8 mouse cellular contexts compared by ENCODE assay signal in genomic region chr8:111145460-111146012, GRCm38 (mm10). TPM values are rescaled to one million over a fixed set of nuclear protein-coding genes. Genes with fewer than 3 reads are reported as not detected.
DNase-seq lines count a peak whose midpoint lies in the region; ATAC-seq lines count a peak whose summit lies in the region.
"Not testable (repeated sequence)": the region's sequence is repeated elsewhere in the genome, so short reads cannot be mapped to it uniquely, and the experiment has no call there.

No protein-coding gene starts in this region.

- DNase-seq in R1 (ENCODE audit: low read depth, low spot score) = peak; percentile 91
- DNase-seq in cerebellum, postnatal 25 days = peak; percentile 97 to 99
- peak; percentile 87 to 90 for DNase-seq in frontal cortex, postnatal 36 days (ENCODE audit: low spot score in 2 of 2)
- peak; percentile 90 to 92 for DNase-seq in left cerebral cortex, adult 18-20 months (ENCODE audit: low spot score in 2 of 2)
- peak; percentile 93 for DNase-seq in right cerebral cortex, adult 18-20 months
- peak; percentile 82 for DNase-seq in urinary bladder, postnatal 10 days (ENCODE audit: low spot score)

- peak overlapping the region; percentile 88 for H3K9ac ChIP-seq in hindbrain, embryonic 16.5 days (ENCODE audit: low read depth, low read length)

- peak overlapping the region; percentile 75 for H3K27ac ChIP-seq in hindbrain, embryonic 16.5 days (ENCODE audit: low read depth, low read length)
- H3K27ac ChIP-seq in macrophage = not testable (repeated sequence)

- peak overlapping the region; percentile 86 for H3K4me2 ChIP-seq in hindbrain, embryonic 16.5 days (ENCODE audit: low read length)

- H3K4me3 ChIP-seq in hindbrain, embryonic 16.5 days (ENCODE audit: low read length) = peak overlapping the region; percentile 76
- peak overlapping the region; percentile 12; the same call in 1 of the 2 replicates for H3K4me3 ChIP-seq in macrophage (ENCODE audit: inconsistent target)

- 0% methylated on average over 38 of the region's 74 CpGs for WGBS in hindbrain, embryonic 16.5 days
- under 1% methylated on average over 59 of the region's 74 CpGs for WGBS in macrophage (ENCODE audit: missing documents)

- H3K79me2 ChIP-seq in macrophage (ENCODE audit: inconsistent target) = peaks cover 43% of the 10 kb centered on the region; the same call in 1 of the 2 replicates

- not testable (repeated sequence) for H3K9me3 ChIP-seq in hindbrain, embryonic 16.5 days (ENCODE audit: control insufficient read depth, low read length)

- H3K36me3 ChIP-seq in hindbrain, embryonic 16.5 days (ENCODE audit: control insufficient read depth, insufficient read depth, low read length); macrophage (ENCODE audit: inconsistent target): not testable (repeated sequence)

- H3K4me1 ChIP-seq in hindbrain, embryonic 16.5 days (ENCODE audit: control insufficient read depth, insufficient read depth, low read depth, low read length) = peaks cover 13% of the 10 kb centered on the region

- ATAC-seq in hindbrain, embryonic 16.5 days = peak; percentile 98

- not testable (repeated sequence) for H3K27me3 ChIP-seq in hindbrain, embryonic 16.5 days (replicated peaks; ENCODE audit: control insufficient read depth, insufficient read depth, low read length)

RNA-seq across cellular contexts. Expression of gene Pdpr, which starts 51.1 kb away (rescaled TPM):
- 9.5 and 10.5 TPM in 2 replicates for polyA plus RNA-seq in hindbrain, embryonic 16.5 days (2015; fragmentation: Nextera tagmentation; extraction: Ambion mirVana)
- total RNA-seq in left cerebral cortex, adult 18-20 months (2021) = 10 to 100 TPM; 28.0 to 29.3 TPM
- 10 to 100 TPM in 15 of 26 experiments, 1 to 10 TPM in 11; 1.7 to 26.2 (median 10.9) TPM for total RNA-seq in macrophage (2018; cell fraction: chromatin; rRNA removed)
- 10 to 100 TPM in 24 of 26 experiments, 1 to 10 TPM in 2; 7.6 to 22.6 (median 13.8) TPM for total RNA-seq in macrophage (2018; cell fraction: cytosol; rRNA removed)
- 10 to 100 TPM in 18 of 26 experiments, 1 to 10 TPM in 8; 4.9 to 25.3 (median 13.3) TPM for total RNA-seq in macrophage (2018; cell fraction: nucleus; rRNA removed)
- polyA plus RNA-seq in macrophage (2018) = 4.9 to 9.3 TPM (median 8.4 TPM) in 3 replicates

RNA-seq across cellular contexts. Expression of gene Clec18a, which starts 53.3 kb away (rescaled TPM):
- polyA plus RNA-seq in hindbrain, embryonic 16.5 days (2015; fragmentation: Nextera tagmentation; extraction: Ambion mirVana) = 0.49 and 0.65 TPM in 2 replicates
- 1 to 10 TPM; 3.6 to 5.5 TPM for total RNA-seq in left cerebral cortex, adult 18-20 months (2021)
- not detected for total RNA-seq in macrophage (2018; cell fraction: chromatin; rRNA removed)
- total RNA-seq in macrophage (2018; cell fraction: cytosol; rRNA removed) = not detected
- not detected for total RNA-seq in macrophage (2018; cell fraction: nucleus; rRNA removed)
- not detected in 3 replicates for polyA plus RNA-seq in macrophage (2018)
